Mouse (Mus musculus) heart, adult 18-20 months (tissue): ENCODE data around the gene Ciz1. TPM values are rescaled to one million over a fixed set of nuclear protein-coding genes. Genes with fewer than 3 reads are reported as not detected.

Experiments
- DNase-seq, 2 experiments: peaks; one replicate each; pipeline ENCODE4 v3.0.0; 2021 to 2022; ENCODE audit warnings: mixed read lengths in 1 of 2
- microRNA-seq, 2 experiments: library from miRNA; unstranded; fragments of <30 nt; microRNA quantifications; one replicate each; pipeline ENCODE4 v1.2.0; 2022
- total RNA-seq, 2 experiments: library from RNA; stranded (reverse); gene quantifications; 2 replicates each; pipeline ENCODE4 v1.2.3; 2021

The Ciz1 gene
- total RNA-seq, 2 experiments from 2014 or later, result 19.1 to 27.2 TPM

DNA sequence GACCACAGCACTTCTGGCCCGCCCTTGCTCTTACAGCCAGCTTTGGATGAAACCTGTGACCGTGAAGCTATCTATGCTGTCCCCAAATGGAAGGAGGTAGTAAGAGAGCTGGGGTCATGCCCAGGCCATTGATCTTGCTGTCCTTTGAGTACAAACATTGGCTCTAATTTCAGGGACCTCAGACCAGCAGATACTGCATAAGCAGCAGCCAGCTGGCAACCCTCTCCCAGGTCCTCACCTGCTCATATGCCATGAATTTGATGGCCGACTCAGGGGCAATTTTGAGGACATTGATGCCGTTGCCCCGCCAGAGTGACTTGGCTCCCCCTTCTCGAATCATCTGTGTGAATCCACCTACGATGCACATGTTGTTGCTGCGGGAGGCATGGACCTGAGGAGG, 65.4 kb downstream of the Ciz1 start:
- no peak for DNase-seq

DNA sequence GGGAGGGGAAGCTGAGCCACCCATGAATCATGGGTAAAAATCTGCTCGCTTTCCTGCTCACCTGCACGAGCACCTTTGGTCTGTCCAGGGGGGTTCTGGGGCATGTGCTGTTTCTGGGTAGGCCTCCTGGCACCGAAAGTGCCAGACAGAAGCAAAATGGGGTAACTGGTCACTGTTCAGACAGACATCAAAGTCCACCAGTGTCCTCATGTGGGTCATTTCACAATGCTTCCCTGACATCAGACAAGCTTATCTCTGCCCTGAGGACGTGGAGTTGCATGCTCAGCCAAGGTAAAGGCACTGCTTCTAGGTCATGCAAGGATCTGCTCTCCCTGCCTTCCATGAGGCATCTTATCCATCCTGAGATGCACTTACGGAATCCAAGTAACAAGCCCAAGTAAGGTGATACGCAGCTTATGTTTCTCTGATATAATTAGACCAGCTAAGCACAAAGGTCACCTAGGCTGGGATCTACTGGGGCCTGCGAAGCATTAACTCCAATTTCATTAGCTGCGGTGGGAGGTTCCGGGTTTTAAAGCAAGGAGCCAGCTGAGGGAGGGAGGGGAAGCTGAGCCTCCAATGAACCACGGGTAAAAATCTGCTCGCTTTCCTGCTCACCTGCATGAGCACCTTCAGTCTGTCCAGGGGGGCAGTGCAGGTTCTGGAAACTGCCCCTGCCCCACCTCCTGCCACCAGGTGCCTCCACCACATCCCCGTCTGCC, 66.5 kb downstream of the Ciz1 start:
- DNase-seq, result no peak

DNA sequence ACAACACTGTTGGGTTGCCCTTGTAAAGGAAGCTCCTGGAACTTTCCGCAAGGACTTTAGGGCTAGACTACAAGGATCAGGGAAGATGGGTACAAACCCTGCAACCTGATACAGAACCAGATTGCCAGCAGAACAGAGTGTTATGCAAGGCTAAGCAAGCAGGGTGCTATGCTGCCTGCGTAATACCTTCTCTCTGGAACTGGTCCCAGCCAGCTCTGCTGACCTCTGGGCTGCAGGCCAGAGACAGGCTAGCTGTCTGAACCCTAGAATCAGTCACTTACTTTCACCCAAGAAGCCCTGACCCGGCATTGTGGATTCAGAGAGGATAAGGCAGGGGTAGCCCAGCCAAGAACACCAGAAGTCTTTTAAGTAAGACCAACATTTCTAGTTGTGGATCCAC, 67.2 kb downstream of the Ciz1 start:
- peak; percentile 86 to 89 for DNase-seq

DNA sequence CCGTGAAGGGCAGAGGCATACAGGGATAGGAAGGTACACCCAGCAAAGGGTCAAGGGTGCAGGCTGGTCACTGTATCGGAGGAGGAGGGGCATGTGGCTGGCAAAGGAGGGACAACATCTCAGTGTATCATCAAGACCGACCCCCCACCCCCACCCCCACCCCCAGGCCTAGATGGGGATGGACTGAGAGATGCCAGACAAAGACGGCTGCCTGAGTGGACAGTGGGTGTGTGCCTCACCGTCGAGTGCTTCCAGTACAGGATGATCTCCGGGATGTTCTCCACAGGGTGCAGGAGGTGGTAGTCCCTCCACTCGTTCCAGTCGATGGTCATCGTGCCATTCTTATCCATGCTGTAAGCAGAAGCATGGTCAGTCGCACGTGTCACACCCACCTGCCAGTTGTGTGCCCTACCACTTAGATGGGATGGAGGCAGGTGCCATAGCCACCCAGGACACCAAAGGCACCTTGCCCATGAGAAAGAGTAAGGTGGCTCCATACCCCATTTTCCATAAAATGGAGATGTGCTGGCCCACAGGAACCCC, 68.0 kb downstream of the Ciz1 start:
- no peak for DNase-seq

DNA sequence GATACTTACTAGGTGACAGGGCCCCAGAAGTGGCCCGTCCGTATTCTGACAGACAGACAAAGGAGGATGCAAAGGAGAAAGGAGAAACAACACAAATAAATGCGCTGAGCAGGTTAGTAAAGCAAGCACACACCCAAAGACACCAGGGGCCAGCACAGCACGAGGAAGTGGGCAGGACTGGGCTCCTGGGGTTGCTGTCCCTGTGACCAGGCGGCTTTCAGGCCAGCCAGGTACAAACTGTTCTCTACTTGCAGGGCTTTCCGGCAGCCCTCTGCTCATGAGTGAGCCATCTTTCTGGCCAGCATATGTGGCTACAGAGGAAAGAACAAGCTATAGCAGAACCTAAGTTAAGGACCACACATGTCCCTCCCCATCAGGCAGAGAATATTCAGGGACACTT, 68.5 kb downstream of the Ciz1 start:
- peak in 1 of 2 experiments; percentile 55 for DNase-seq

DNA sequence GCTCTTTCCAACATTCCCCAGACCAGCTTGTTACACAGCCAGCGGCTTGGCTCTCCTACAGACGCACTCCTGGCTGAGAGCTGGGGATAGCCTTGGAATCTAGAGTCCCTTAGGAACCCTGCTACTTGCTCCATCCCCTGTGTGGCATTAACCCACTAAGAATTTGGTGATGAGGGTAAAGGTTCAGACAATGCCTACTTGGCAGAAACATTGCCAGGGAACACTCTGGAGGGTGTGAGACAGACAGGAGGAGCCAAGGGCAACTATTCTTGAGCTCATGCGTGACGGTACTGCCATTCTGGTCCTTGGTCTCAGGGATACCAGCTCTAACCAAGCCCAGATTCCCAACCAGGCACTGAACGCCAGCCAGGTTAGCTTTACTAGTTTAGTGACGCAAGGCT, 69.7 kb downstream of the Ciz1 start:
- DNase-seq, result peak in 1 of 2 experiments; percentile 43

DNA sequence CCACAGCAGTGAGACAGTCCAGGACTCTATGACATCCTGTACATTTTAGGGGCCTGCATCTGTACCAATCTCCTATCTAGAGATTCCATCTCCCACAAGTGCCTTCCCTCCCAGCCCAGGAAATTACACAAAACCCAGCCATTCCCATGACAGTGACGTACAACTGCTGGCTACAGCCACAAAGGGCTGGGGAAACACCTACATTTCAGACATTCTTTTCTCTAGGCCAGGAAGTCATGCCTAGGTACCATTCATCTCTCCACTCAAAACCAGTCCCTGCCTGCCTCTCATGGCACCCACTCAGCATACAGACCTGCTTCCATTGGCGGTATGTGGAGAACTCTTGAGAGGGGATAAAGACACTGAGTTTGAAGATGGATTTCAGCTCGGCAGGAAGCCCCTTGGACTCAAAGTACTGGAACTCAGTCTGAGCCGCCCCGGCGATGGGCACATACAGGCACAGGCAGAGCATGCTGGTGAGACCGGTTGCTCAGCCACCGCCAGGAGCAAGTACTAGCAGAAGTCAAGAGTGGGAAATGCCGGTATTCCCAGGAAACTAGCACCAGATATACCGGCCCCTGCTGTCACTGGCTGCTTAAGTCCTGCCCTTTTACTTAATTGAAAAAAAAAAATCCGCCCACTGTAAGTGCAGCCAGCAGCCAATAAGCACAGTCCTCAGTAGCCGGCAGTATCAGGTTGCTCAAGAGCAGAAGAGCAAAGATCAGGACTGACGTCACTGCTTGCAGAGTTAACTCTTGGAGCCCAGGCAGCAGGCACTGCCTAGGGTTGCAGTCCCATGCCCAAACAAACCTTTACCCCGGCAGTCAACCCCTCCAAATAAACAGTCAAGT, 71.6 kb downstream of the Ciz1 start:
- peak; percentile 83 to 91 for DNase-seq

DNA sequence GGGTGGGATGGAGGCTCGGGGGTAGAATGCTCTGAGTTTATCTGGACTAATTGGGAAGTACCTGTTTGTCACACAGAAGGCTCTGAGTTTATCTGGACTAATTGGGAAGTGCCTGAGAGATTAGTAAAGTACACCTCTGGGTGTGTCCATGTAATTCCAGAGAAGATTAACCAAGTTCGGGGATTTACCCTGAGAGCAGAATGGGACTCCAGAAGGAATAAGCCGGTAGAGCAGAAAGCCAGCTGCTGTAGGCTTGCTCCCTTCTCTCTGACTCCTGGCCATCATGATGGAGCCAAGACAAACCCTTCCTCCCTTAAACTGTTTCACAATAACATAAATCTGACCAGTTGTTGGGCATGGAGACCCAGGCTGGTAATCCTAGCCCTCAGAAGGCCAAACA, 72.7 kb downstream of the Ciz1 start:
- no peak for DNase-seq

DNA sequence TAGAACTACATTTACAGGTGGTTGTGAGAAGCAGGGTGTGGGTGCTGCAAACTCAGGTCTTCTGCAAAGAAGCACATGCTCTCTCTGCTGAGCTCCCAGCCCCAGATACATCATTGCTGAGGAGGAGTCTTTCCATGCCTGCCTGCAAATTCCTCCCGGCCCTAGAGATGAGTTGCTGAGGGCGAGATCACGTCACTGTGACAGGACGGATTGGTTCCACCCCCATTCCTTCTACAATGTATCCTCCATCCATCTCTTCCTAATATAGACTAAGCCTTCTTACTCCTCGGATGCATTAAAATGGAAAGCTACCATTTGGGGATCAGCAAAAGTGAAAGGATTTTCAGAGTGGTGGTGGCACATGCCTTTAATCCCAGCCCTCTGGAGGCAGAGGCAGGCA, 73.4 kb downstream of the Ciz1 start:
- DNase-seq, result no peak

DNA sequence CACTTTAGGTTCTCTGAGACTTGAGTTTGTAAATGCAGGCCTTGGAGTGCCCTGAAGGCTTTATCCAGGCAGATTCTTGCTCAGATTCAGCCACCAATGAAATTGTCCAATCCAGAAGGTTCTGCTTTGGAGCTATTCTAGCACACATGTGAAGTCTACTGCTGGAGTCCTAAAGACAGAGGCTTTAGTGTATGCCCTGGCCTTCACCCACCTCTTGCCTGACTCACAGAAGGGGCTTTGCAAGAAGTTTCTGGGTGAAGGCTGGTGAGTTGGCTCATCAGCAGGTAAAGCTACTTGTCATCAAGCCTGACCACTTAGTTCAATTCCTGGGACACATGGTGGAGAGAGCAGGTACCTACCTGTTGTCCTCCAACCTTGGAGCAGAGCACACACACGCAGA, 74.0 kb downstream of the Ciz1 start:
- DNase-seq, result no peak

DNA sequence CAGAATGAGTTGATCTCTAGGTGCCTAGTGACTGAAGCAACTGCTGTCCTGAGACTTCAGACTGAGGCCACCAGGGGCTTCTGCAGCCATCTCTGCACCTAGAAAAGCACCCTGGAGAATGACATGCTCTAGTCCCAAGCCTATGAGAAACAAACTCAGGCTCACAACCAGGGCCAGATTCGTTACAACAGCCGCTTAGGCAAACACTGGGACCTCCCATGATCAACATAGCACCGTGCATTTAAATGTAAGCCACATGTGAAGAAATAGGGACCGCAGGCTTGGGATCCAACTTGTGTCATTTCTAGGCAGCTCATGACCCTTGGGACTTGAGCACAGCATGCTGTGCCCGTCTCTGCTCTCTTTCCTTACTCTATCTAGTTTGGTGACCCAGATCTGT, 75.6 kb downstream of the Ciz1 start:
- DNase-seq, result no peak

DNA sequence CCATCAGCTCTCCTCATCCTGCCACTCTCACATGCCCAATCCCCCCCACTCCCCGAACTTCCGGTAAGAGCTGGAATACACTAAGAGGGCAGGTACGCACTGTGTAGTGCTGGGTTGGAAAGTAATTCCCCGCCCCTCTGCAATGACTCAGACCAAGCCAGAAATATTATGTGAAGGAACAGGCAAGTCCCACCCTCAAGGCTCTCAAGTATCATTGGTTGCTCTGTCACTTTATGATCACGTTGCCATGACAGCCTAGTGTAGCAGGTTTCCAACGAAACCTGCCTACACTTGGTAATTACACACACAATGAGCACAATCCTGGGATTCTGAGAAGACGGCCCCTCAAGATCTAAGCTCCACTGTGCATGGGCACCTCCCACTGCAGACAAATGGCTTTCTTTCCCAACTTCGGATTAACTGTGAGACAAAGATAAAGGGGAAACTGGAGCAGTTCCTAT, 76.2 kb downstream of the Ciz1 start:
- DNase-seq, result no peak

DNA sequence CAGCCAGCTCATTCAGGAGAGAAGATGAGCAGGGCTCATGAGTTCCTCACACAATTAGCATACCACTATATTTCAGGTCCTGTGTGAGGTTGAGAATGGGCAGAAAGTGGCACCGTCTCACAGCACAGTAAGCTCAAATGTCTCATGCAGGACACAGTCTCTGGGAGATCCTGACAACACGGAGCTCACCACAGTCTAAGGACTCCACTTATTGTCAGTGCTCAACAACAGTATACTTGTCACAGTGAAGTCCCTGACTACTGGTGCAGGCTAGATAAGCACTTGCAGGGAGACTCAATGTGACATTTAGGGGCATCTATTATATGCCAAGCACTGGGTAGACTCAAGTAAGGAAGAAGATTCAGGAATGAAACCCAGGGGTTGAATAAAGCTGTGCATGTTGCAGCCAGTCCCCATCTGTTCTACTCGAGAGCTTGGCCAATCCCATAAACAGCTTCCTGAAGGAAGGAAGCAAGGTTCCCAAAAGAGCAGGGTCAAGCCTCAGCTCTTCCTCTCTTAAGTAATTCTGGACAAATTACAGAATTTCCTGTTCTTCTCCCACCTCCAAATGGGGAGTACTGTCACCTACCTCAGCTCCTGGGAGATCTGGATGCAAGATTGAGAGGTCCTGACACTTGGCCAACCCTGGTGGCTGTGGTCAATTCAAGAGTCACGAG, 77.2 kb downstream of the Ciz1 start:
- DNase-seq, result no peak

Small RNAs within 50 kb of the gene (microRNA-seq; reads per million reads assigned to microRNA genes)
- gene Gm23363, result 0 to 0.27 reads per million in 2 experiments
- 10.5 to 17.8 reads per million in 2 experiments for gene Mir199b

Other genes starting within 250 kb of the Ciz1 start
- 10 to 100 TPM; 83.5 to 86.2 TPM for gene Prrc2b, start 201.2 kb upstream of the Ciz1 start, total RNA-seq
- gene Pomt1, start 115.7 kb upstream of the Ciz1 start, total RNA-seq, result 10 to 100 TPM; 13.7 to 17.8 TPM
- gene Uck1, start 92.2 kb upstream of the Ciz1 start, total RNA-seq, result 10 to 100 TPM; 20.3 to 26.7 TPM
- 10 to 100 TPM; 67.6 to 75.5 TPM for gene Golga2, start 64.9 kb upstream of the Ciz1 start, total RNA-seq
- gene Swi5, start 64.3 kb upstream of the Ciz1 start, total RNA-seq, result 100 to 1,000 TPM; 214 to 232 TPM
- gene Dnm1, start 1.0 kb downstream of the Ciz1 start, total RNA-seq, result 1 to 10 TPM; 3.6 to 4.4 TPM
- gene 1110008P14Rik, start 29.6 kb downstream of the Ciz1 start, total RNA-seq, result 10 to 100 TPM; 43.2 to 50.5 TPM
- gene Lcn2, start 35.9 kb downstream of the Ciz1 start, total RNA-seq, result 1 to 10 TPM; 4.8 to 5.6 TPM
- gene Ptges2, start 43.6 kb downstream of the Ciz1 start, total RNA-seq, result 10 to 100 TPM; 60.2 to 68.5 TPM
- gene Naif1, start 98.1 kb downstream of the Ciz1 start, total RNA-seq, result 1 to 10 TPM; 3.0 to 3.1 TPM
- gene Slc25a25, start 99.1 kb downstream of the Ciz1 start, total RNA-seq, result 10 to 100 TPM in 1 of 2 experiments, 1 to 10 TPM in 1; 8.4 to 11.5 TPM
- gene Fam102a, start 183.0 kb downstream of the Ciz1 start, total RNA-seq, result 1 to 10 TPM; 4.9 to 5.9 TPM
- 10 to 100 TPM; 14.0 to 20.2 TPM for gene Dpm2, start 218.5 kb downstream of the Ciz1 start, total RNA-seq
- not detected for gene Pip5kl1, start 222.5 kb downstream of the Ciz1 start, total RNA-seq
- gene 9430097D07Rik, start 223.4 kb downstream of the Ciz1 start, total RNA-seq, result not detected
- gene St6galnac4, start 234.8 kb downstream of the Ciz1 start, total RNA-seq, result 10 to 100 TPM; 14.7 to 16.1 TPM
- 100 to 1,000 TPM; 108 to 117 TPM for gene St6galnac6, start 247.4 kb downstream of the Ciz1 start, total RNA-seq